Mouse (Mus musculus) kidney, adult 2 months (tissue): Measurements from ENCODE around the gene Nfia.

Experiments
- CTCF ChIP-seq: fragments of 200-500 bp; conservative IDR thresholded peaks from 2 replicates; pipeline ENCODE4 v1.5.1; 2011; ENCODE audit warnings: low read depth, mild to moderate bottlenecking, control low read depth, low read length, moderate library complexity, mixed read lengths; ENCODE audit not compliant: insufficient read depth, insufficient read length
- POLR2A ChIP-seq: fragments of 200-500 bp; IDR thresholded peaks from one replicate; pipeline ENCODE4 v1.6.1; 2011; ENCODE audit warnings: low read depth, low read length, control low read depth

- TF ChIP-seq CTCF (no peak), POLR2A (no peak)
Measured at GRCm38 (mm10) chr4:97803791-97804190, 31.3 kb downstream of the Nfia start.
